Mouse (Mus musculus) liver, embryonic 13.5 days (tissue): ENCODE results near the gene Klhl25. TPM values are rescaled to one million over a fixed set of nuclear protein-coding genes. Genes with fewer than 3 reads are reported as not detected.

Experiments
- ATAC-seq: fragments of 200-750 bp; cut with Nextera tagmentation; 2 replicates; pipeline ENCODE4 v1.8.0; 2017; ENCODE audit warnings: low read depth, mild to moderate bottlenecking, moderate number of reproducible peaks, moderate library complexity
- DNase-seq: peaks from one replicate; pipeline ENCODE4 v3.0.0; 2022
- H3K27ac ChIP-seq: fragments of 300-500 bp; sonication (generic); 2 replicates; pipeline ENCODE4 v1.5.1; 2015; ENCODE audit warnings: moderate library complexity, mild to moderate bottlenecking, inconsistent platforms
- H3K27me3 ChIP-seq: fragments of 300-500 bp; sonication (generic); 2 replicates; pipeline ENCODE4 v1.6.1; 2015; ENCODE audit warnings: mild to moderate bottlenecking, inconsistent platforms
- H3K36me3 ChIP-seq: fragments of 300-500 bp; sonication (generic); 2 replicates; pipeline ENCODE4 v1.6.1; 2015; ENCODE audit warnings: mild to moderate bottlenecking, inconsistent platforms
- H3K4me1 ChIP-seq: fragments of 300-500 bp; sonication (generic); replicated peaks from 2 replicates; pipeline ENCODE4 v1.6.1; 2015; ENCODE audit warnings: inconsistent platforms
- H3K4me2 ChIP-seq: fragments of 300-500 bp; sonication (generic); 2 replicates; pipeline ENCODE4 v1.6.1; 2015; ENCODE audit warnings: inconsistent platforms, mild to moderate bottlenecking, moderate library complexity
- H3K4me3 ChIP-seq: fragments of 300-500 bp; sonication (generic); replicated peaks from 2 replicates; pipeline ENCODE4 v1.5.1; 2015; ENCODE audit warnings: mild to moderate bottlenecking, inconsistent platforms
- H3K9ac ChIP-seq: fragments of 300-500 bp; sonication (generic); 2 replicates; pipeline ENCODE4 v1.6.1; 2015; ENCODE audit warnings: mild to moderate bottlenecking, inconsistent platforms
- H3K9me3 ChIP-seq: fragments of 300-500 bp; sonication (generic); replicated peaks from 2 replicates; pipeline ENCODE4 v1.6.1; 2016; ENCODE audit warnings: inconsistent platforms
- WGBS: fragments of 180-500 bp; shearing (Covaris S2); methylation state at CpG from one replicate; pipeline ENCODE4 v1.1.7; 2015; ENCODE audit not compliant: insufficient replicate concordance; 5-methylcytosine and 5-hydroxymethylcytosine counted together
- polyA plus RNA-seq: library from polyadenylated mRNA; unstranded; fragments of >200 nt; fragmentation: Nextera tagmentation; extraction: Ambion mirVana; gene quantifications from 2 replicates; pipeline ENCODE4 v1.2.1, GENCODE M21; 2015

Gene Klhl25
- polyA plus RNA-seq, 1 experiment from 2014 or later = 10.3 TPM

DNA sequence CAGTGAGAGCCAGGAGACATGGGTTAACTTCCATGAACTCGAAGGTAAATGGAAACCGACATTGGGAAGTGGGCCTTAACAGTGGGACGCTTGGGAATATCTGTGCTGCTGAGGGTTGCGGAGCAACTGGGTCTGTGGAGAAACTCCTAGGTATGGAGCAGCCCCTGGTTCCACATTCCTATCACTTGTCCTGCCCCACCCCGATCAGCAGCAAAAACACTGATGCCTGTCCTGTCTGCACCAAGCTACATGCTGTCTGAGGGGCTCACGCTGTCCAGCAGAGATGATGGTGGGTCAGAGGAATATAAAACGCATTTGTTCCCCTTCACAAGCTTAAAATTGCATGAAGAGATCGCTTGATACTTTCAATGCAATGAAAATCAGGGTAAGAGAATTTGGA lies 32.1 kb downstream of the Klhl25 start:
- no peak overlapping the region for H3K4me3 ChIP-seq
- no peak overlapping the region for H3K9ac ChIP-seq
- ATAC-seq (no peak), DNase-seq (no peak)
- no peak overlapping the region for H3K27ac ChIP-seq
- H3K9me3 ChIP-seq = no peaks in the 10 kb centered on the region
- H3K4me1 ChIP-seq = peaks cover 6% of the 10 kb centered on the region
- H3K27me3 ChIP-seq = no peaks in the 10 kb centered on the region
- WGBS = 65% methylated on average over 8 of the region's 8 CpGs
- H3K36me3 ChIP-seq = no peaks in the 10 kb centered on the region
- no peak overlapping the region for H3K4me2 ChIP-seq

GRCm38 (mm10) chr7:75880650-75881049 lies 32.5 kb downstream of the Klhl25 start:
- Histone ChIP-seq H3K36me3 (no peaks in the 10 kb centered on the region), H3K4me1 (peaks cover 6% of the 10 kb centered on the region), H3K27ac (no peak overlapping the region), H3K4me3 (no peak overlapping the region), H3K4me2 (no peak overlapping the region), H3K9ac (no peak overlapping the region), H3K27me3 (no peaks in the 10 kb centered on the region), H3K9me3 (no peaks in the 10 kb centered on the region)
- 10% methylated on average over 8 of the region's 8 CpGs for WGBS
- ATAC-seq (peak; percentile 84), DNase-seq (peak; percentile 75)

- Histone ChIP-seq H3K27ac (no peak overlapping the region; the same call in 1 of the 2 replicates), H3K9me3 (no peaks in the 10 kb centered on the region), H3K36me3 (no peaks in the 10 kb centered on the region), H3K9ac (no peak overlapping the region), H3K4me1 (peaks cover 6% of the 10 kb centered on the region), H3K4me2 (no peak overlapping the region), H3K27me3 (no peaks in the 10 kb centered on the region), H3K4me3 (no peak overlapping the region)
- no peak for DNase-seq
- WGBS = 32% methylated on average over 6 of the region's 6 CpGs
- ATAC-seq = no peak
Measured at GRCm38 (mm10) chr7:75881376-75881775, 33.3 kb downstream of the Klhl25 start.

- H3K4me2 ChIP-seq = no peak overlapping the region
- H3K9ac ChIP-seq = no peak overlapping the region
- H3K27ac ChIP-seq = no peak overlapping the region; the same call in 1 of the 2 replicates
- H3K9me3 ChIP-seq = no peaks in the 10 kb centered on the region
- no peak for ATAC-seq
- DNase-seq = no peak
- no peak overlapping the region for H3K4me3 ChIP-seq
- 53% methylated on average over 3 of the region's 3 CpGs for WGBS
- H3K4me1 ChIP-seq = peaks cover 6% of the 10 kb centered on the region
- H3K36me3 ChIP-seq = no peaks in the 10 kb centered on the region
- H3K27me3 ChIP-seq = no peaks in the 10 kb centered on the region
Measured at GRCm38 (mm10) chr7:75881791-75882190, 33.7 kb downstream of the Klhl25 start.

DNA sequence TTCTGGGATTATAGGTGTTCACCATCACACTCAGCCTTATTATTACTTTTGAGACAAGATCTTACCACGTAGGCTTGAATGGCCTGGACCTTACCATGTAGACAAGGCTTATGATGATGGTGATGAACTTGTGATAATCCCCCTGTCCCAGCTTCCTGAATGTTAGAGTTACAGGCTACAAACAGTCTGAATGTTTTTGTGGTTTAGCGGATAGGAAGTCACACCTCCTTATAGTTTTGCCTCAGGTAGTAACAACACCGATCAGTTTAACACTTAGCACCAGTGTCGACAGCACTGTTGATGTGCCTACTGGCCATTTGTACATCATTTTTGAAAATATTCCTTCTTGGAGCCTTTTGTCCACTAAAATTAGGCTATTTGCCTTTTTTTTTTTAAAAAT lies 43.4 kb downstream of the Klhl25 start:
- no peaks in the 10 kb centered on the region for H3K27me3 ChIP-seq
- no peak for DNase-seq
- no peak overlapping the region for H3K4me2 ChIP-seq
- ATAC-seq = no peak
- no peak overlapping the region for H3K27ac ChIP-seq
- H3K4me3 ChIP-seq = no peak overlapping the region
- H3K9ac ChIP-seq = no peak overlapping the region
- WGBS = 59% methylated on average over 4 of the region's 4 CpGs
- H3K9me3 ChIP-seq = no peaks in the 10 kb centered on the region
- H3K4me1 ChIP-seq = no peaks in the 10 kb centered on the region
- no peaks in the 10 kb centered on the region for H3K36me3 ChIP-seq

GRCm38 (mm10) chr7:75892737-75893136 lies 44.6 kb downstream of the Klhl25 start:
- Histone ChIP-seq H3K4me1 (no peaks in the 10 kb centered on the region), H3K9me3 (no peaks in the 10 kb centered on the region), H3K9ac (no peak overlapping the region), H3K4me2 (no peak overlapping the region), H3K36me3 (no peaks in the 10 kb centered on the region), H3K27me3 (no peaks in the 10 kb centered on the region), H3K27ac (no peak overlapping the region), H3K4me3 (no peak overlapping the region)
- ATAC-seq = no peak
- no peak for DNase-seq
- WGBS = 11% methylated on average over 3 of the region's 3 CpGs

GRCm38 (mm10) chr7:75893709-75894108 lies 45.6 kb downstream of the Klhl25 start:
- no peaks in the 10 kb centered on the region for H3K4me1 ChIP-seq
- H3K4me3 ChIP-seq = no peak overlapping the region
- no peak overlapping the region for H3K4me2 ChIP-seq
- WGBS = 68% methylated on average over 8 of the region's 8 CpGs
- no peak overlapping the region for H3K27ac ChIP-seq
- no peaks in the 10 kb centered on the region for H3K27me3 ChIP-seq
- no peak overlapping the region for H3K9ac ChIP-seq
- ATAC-seq = no peak
- H3K9me3 ChIP-seq = no peaks in the 10 kb centered on the region
- no peak for DNase-seq
- no peaks in the 10 kb centered on the region for H3K36me3 ChIP-seq

DNA sequence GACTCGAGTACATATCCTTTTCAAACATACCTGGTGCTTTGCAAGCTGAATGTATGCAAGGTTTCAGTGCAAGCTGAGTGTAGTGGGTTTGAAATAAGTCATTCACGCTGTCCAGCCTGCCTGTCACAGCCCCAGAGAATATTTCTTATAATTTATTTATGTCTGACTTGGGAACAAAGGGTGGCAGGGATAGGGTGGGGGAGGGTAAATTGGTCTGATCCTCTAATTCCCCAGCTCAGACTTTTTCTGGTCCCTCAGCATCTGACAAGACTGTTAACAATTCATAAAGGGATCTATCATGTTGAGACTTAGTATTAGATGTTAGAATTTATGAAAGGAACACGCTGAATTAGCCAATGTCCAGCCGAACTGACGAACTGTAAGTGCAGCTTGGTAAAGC lies 48.9 kb downstream of the Klhl25 start:
- 67% methylated on average over 5 of the region's 5 CpGs for WGBS
- no peaks in the 10 kb centered on the region for H3K27me3 ChIP-seq
- no peak for ATAC-seq

GRCm38 (mm10) chr7:75899102-75899501 lies 51.0 kb downstream of the Klhl25 start:
- no peaks in the 10 kb centered on the region for H3K36me3 ChIP-seq
- H3K4me3 ChIP-seq = no peak overlapping the region
- H3K4me1 ChIP-seq = no peaks in the 10 kb centered on the region
- 57% methylated on average over 6 of the region's 6 CpGs for WGBS
- H3K27ac ChIP-seq = no peak overlapping the region
- H3K9ac ChIP-seq = no peak overlapping the region
- no peak overlapping the region for H3K4me2 ChIP-seq
- H3K9me3 ChIP-seq = no peaks in the 10 kb centered on the region
- DNase-seq = no peak
- ATAC-seq = no peak
- no peaks in the 10 kb centered on the region for H3K27me3 ChIP-seq

More for the DNA sequence above, 48.9 kb downstream of the Klhl25 start:
- Histone ChIP-seq H3K27ac (no peak overlapping the region), H3K4me1 (no peaks in the 10 kb centered on the region), H3K4me3 (no peak overlapping the region), H3K36me3 (no peaks in the 10 kb centered on the region), H3K9ac (no peak overlapping the region), H3K4me2 (no peak overlapping the region), H3K9me3 (no peaks in the 10 kb centered on the region)
- DNase-seq = no peak

- Histone ChIP-seq H3K9me3 (no peaks in the 10 kb centered on the region), H3K4me2 (no peak overlapping the region), H3K36me3 (no peaks in the 10 kb centered on the region), H3K4me1 (no peaks in the 10 kb centered on the region), H3K4me3 (no peak overlapping the region), H3K27me3 (no peaks in the 10 kb centered on the region), H3K9ac (no peak overlapping the region), H3K27ac (no peak overlapping the region)
- no peak for ATAC-seq
- no peak for DNase-seq
- 36% methylated on average over 8 of the region's 8 CpGs for WGBS
Measured at GRCm38 (mm10) chr7:75899517-75899916, 51.4 kb downstream of the Klhl25 start.

DNA sequence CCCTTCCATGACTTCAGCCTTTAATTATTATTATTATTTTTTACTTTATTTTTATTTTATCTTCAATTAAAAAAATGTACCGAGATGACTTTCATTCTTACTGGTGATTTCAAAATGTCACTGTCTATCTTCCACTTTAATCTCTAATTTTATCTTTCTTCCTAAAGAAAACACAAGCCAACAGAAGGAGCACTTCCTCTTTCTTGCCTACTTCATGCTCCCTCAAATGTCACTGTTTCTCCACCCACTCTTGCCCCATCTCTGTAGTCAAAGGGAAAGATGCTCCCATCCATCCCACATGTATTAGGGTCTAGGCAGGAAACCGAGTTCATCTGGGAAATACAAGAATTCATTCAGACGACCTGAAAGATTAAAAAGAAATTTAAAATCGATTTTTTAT lies 51.8 kb downstream of the Klhl25 start:
- Histone ChIP-seq H3K36me3 (no peaks in the 10 kb centered on the region), H3K27me3 (no peaks in the 10 kb centered on the region), H3K4me1 (no peaks in the 10 kb centered on the region), H3K9me3 (no peaks in the 10 kb centered on the region), H3K27ac (no peak overlapping the region), H3K4me3 (no peak overlapping the region), H3K9ac (no peak overlapping the region), H3K4me2 (no peak overlapping the region)
- ATAC-seq = no peak
- DNase-seq = no peak
- 27% methylated on average over 4 of the region's 4 CpGs for WGBS

DNA sequence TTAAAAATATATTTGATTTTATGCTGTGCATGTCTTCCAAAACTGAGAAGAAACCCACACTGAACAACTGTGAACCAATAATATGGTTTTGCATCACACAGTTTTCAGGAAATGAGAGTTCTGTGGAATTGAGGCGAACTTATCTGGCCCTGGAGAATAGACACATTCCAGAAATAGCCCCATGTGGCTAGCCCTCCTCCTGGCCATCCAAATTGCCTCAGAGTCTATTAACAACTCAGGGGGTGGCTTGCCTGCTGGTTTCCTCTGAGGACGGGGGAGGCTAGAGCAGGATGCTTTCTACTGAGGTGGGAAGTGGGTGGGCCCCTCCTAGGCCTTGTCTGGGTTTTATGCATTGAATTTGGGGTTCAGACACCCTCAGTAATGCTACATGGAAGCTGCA lies 57.0 kb downstream of the Klhl25 start:
- H3K9me3 ChIP-seq = no peaks in the 10 kb centered on the region
- H3K4me3 ChIP-seq = no peak overlapping the region
- WGBS = 29% methylated on average over 2 of the region's 2 CpGs
- H3K27ac ChIP-seq = no peak overlapping the region
- H3K4me1 ChIP-seq = no peaks in the 10 kb centered on the region
- no peaks in the 10 kb centered on the region for H3K27me3 ChIP-seq
- ATAC-seq (no peak), DNase-seq (no peak)
- no peak overlapping the region for H3K9ac ChIP-seq
- H3K4me2 ChIP-seq = no peak overlapping the region
- no peaks in the 10 kb centered on the region for H3K36me3 ChIP-seq
